Mouse (Mus musculus) heart, embryonic 14.5 days (tissue): ENCODE results near the gene Setd5. TPM values are rescaled to one million over a fixed set of nuclear protein-coding genes. Genes with fewer than 3 reads are reported as not detected.

Experiments used
- ATAC-seq: fragments of 200-750 bp; cut with Nextera tagmentation; 2 replicates; pipeline ENCODE4 v1.8.0; 2017; ENCODE audit warnings: low read depth, moderate TSS enrichment; ENCODE audit not compliant: insufficient number of reproducible peaks, insufficient read depth, low FRiP score
- H3K27ac ChIP-seq, 2 experiments: fragments of 200-500 bp in 1 of 2; fragments of 300-500 bp in 1 of 2; sonication (generic) in 1 of 2; replicated peaks in 1 of 2; 2 replicates each; pipeline ENCODE4 v1.5.1; 2012 to 2014; ENCODE audit warnings: low read depth in 2 of 2, low read length in 2 of 2, control low read depth in 1 of 2, mild to moderate bottlenecking in 1 of 2, mixed read lengths in 1 of 2; ENCODE audit not compliant: control insufficient read depth in 1 of 2, insufficient read depth in 1 of 2
- H3K27me3 ChIP-seq: fragments of 300-500 bp; sonication (generic); 2 replicates; pipeline ENCODE4 v1.6.1; 2014; ENCODE audit warnings: mild to moderate bottlenecking, low read length, control low read depth; ENCODE audit not compliant: control insufficient read depth, insufficient read depth
- H3K36me3 ChIP-seq: fragments of 300-500 bp; sonication (generic); 2 replicates; pipeline ENCODE4 v1.6.1; 2014; ENCODE audit warnings: mild to moderate bottlenecking, control low read depth, low read length, mixed read lengths; ENCODE audit not compliant: control insufficient read depth, insufficient read depth
- H3K4me1 ChIP-seq, 2 experiments: fragments of 200-500 bp in 1 of 2; fragments of 300-500 bp in 1 of 2; sonication (generic) in 1 of 2; 2 replicates each; pipeline ENCODE4 v1.6.1; 2012 to 2014; ENCODE audit warnings: low read length in 2 of 2, control low read depth in 1 of 2, mixed read lengths in 1 of 2; ENCODE audit not compliant: control insufficient read depth in 2 of 2, insufficient read depth in 2 of 2
- H3K4me2 ChIP-seq: fragments of 300-500 bp; sonication (generic); 2 replicates; pipeline ENCODE4 v1.6.1; 2014; ENCODE audit warnings: mild to moderate bottlenecking, low read length
- H3K4me3 ChIP-seq, 2 experiments: fragments of 200-500 bp in 1 of 2; fragments of 300-500 bp in 1 of 2; sonication (generic) in 1 of 2; 2 replicates each; pipeline ENCODE4 v1.5.1; 2012 to 2014; ENCODE audit warnings: low read length in 2 of 2, mild to moderate bottlenecking in 2 of 2, control low read depth in 1 of 2, low read depth in 1 of 2, moderate library complexity in 1 of 2; ENCODE audit not compliant: control insufficient read depth in 1 of 2, insufficient read depth in 1 of 2
- H3K9ac ChIP-seq: fragments of 300-500 bp; sonication (generic); 2 replicates; pipeline ENCODE4 v1.6.1; 2014; ENCODE audit warnings: mild to moderate bottlenecking, low read length
- H3K9me3 ChIP-seq: fragments of 300-500 bp; sonication (generic); 2 replicates; pipeline ENCODE4 v1.6.1; 2016; ENCODE audit warnings: low read length, control low read depth; ENCODE audit not compliant: control insufficient read depth
- WGBS: fragments of 180-500 bp; shearing (Covaris S2); extraction: QIAGEN DNeasy Blood & Tissue Kit; methylation state at CpG from one replicate; pipeline ENCODE4 v1.1.7; 2014; 5-methylcytosine and 5-hydroxymethylcytosine counted together
- polyA plus RNA-seq: library from polyadenylated mRNA; unstranded; fragments of >200 nt; fragmentation: Nextera tagmentation; extraction: Ambion mirVana; gene quantifications from 2 replicates; pipeline ENCODE4 v1.2.1, GENCODE M21; 2014

The Setd5 gene
- polyA plus RNA-seq, 1 experiment from 2014 or later = 59.1 TPM

GRCm38 (mm10) chr6:113034466-113034865 is 42.7 kb upstream of the Setd5 start:
- Histone ChIP-seq H3K36me3 (no peaks in the 10 kb centered on the region), H3K9me3 (no peaks in the 10 kb centered on the region), H3K4me2 (no peak overlapping the region), H3K27me3 (0 out of 2 replicates have a peak, but pooled peaks cover 2% of the 10 kb centered on the region), H3K4me3 (no peak overlapping the region), H3K4me1 (peaks cover 4 to 5% of the 10 kb centered on the region in 2 experiments), H3K9ac (no peak overlapping the region), H3K27ac (no peak overlapping the region)
- ATAC-seq = no peak
- WGBS = 71% methylated on average over 6 of the region's 6 CpGs

GRCm38 (mm10) chr6:113036463-113037175 is 40.5 kb upstream of the Setd5 start:
- Histone ChIP-seq H3K4me3 (no peak overlapping the region), H3K4me2 (no peak overlapping the region), H3K9me3 (no peaks in the 10 kb centered on the region), H3K4me1 (peaks cover 4 to 5% of the 10 kb centered on the region in 2 experiments), H3K27me3 (0 out of 2 replicates have a peak, but pooled peaks cover 2% of the 10 kb centered on the region), H3K27ac (no peak overlapping the region), H3K9ac (no peak overlapping the region), H3K36me3 (no peaks in the 10 kb centered on the region)
- ATAC-seq = no peak
- 67% methylated on average over 4 of the region's 4 CpGs for WGBS

GRCm38 (mm10) chr6:113037946-113038734 is 39.0 kb upstream of the Setd5 start:
- H3K36me3 ChIP-seq = no peaks in the 10 kb centered on the region
- H3K9ac ChIP-seq = peak overlapping the region; percentile 35
- 0 out of 2 replicates have a peak, but pooled peaks cover 2% of the 10 kb centered on the region for H3K27me3 ChIP-seq
- no peaks in the 10 kb centered on the region for H3K9me3 ChIP-seq
- peaks cover 4 to 5% of the 10 kb centered on the region in 2 experiments for H3K4me1 ChIP-seq
- WGBS = 9% methylated on average over 19 of the region's 19 CpGs
- no peak overlapping the region for H3K27ac ChIP-seq
- peak overlapping the region; percentile 54 for H3K4me2 ChIP-seq
- 0 out of 4 replicates have a peak overlapping the region, but pooled peaks have one; percentile 8 for H3K4me3 ChIP-seq
- no peak for ATAC-seq

- H3K4me2 ChIP-seq = peak overlapping the region; percentile 54
- H3K27ac ChIP-seq = no peak overlapping the region
- peak overlapping the region; percentile 35 for H3K9ac ChIP-seq
Measured at GRCm38 (mm10) chr6:113038735-113039058, 38.5 kb upstream of the Setd5 start.

GRCm38 (mm10) chr6:113040319-113040718 is 36.8 kb upstream of the Setd5 start:
- Histone ChIP-seq H3K9ac (no peak overlapping the region), H3K4me1 (peaks cover 6 to 9% of the 10 kb centered on the region in 2 experiments), H3K4me2 (no peak overlapping the region), H3K27ac (no peak overlapping the region), H3K4me3 (no peak overlapping the region), H3K9me3 (no peaks in the 10 kb centered on the region), H3K36me3 (no peaks in the 10 kb centered on the region), H3K27me3 (0 out of 2 replicates have a peak, but pooled peaks cover 2% of the 10 kb centered on the region)
- no peak for ATAC-seq
- WGBS = 69% methylated on average over 2 of the region's 2 CpGs

More at GRCm38 (mm10) chr6:113038735-113039058, 38.5 kb upstream of the Setd5 start:
- Histone ChIP-seq H3K4me3 (no peak overlapping the region), H3K9me3 (no peaks in the 10 kb centered on the region), H3K27me3 (0 out of 2 replicates have a peak, but pooled peaks cover 2% of the 10 kb centered on the region), H3K4me1 (peaks cover 4 to 5% of the 10 kb centered on the region in 2 experiments), H3K36me3 (no peaks in the 10 kb centered on the region)
- WGBS = 49% methylated on average over 5 of the region's 5 CpGs
- ATAC-seq = no peak

- H3K9me3 ChIP-seq = no peaks in the 10 kb centered on the region
- no peak overlapping the region for H3K4me3 ChIP-seq
- no peaks in the 10 kb centered on the region for H3K36me3 ChIP-seq
- 75% methylated on average over 11 of the region's 11 CpGs for WGBS
- H3K27ac ChIP-seq = no peak overlapping the region
- no peak for ATAC-seq
- peaks cover 8 to 11% of the 10 kb centered on the region in 2 experiments for H3K4me1 ChIP-seq
- H3K4me2 ChIP-seq = no peak overlapping the region
- no peak overlapping the region for H3K9ac ChIP-seq
- H3K27me3 ChIP-seq = 0 out of 2 replicates have a peak, but pooled peaks cover 1% of the 10 kb centered on the region
Measured at GRCm38 (mm10) chr6:113041215-113041990, 35.8 kb upstream of the Setd5 start.

- H3K27ac ChIP-seq = peak overlapping the region; percentile 95 to 96
- H3K4me2 ChIP-seq = peak overlapping the region; percentile 94
- peaks cover 20% of the 10 kb centered on the region for H3K36me3 ChIP-seq
- H3K4me1 ChIP-seq = peaks cover 6 to 14% of the 10 kb centered on the region in 2 experiments
- 2% methylated on average over 11 of the region's 11 CpGs for WGBS
- peak overlapping the region; percentile 87 for H3K9ac ChIP-seq
- no peaks in the 10 kb centered on the region for H3K9me3 ChIP-seq
- no peaks in the 10 kb centered on the region for H3K27me3 ChIP-seq
- peak; percentile 24; the same call in 1 of the 2 replicates for ATAC-seq
- peak overlapping the region; percentile 76 to 77 for H3K4me3 ChIP-seq
Measured at GRCm38 (mm10) chr6:113045575-113045974, 31.6 kb upstream of the Setd5 start.
